Mouse (Mus musculus): Measurements from ENCODE around the gene Gm20388.

- TF ChIP-seq CTCF (IDR thresholded peaks at IDR 0.05; ENCODE audit: low read depth, low read length), result no peak
- TF ChIP-seq GATA1 (IDR thresholded peaks at IDR 0.05; ENCODE audit: borderline replicate concordance, low read length), result no peak
- TF ChIP-seq TAL1 (conservative IDR thresholded peaks at IDR 0.05; ENCODE audit: low read depth, low read length), result no peak
- no peak for TF ChIP-seq GATA2 (IDR thresholded peaks at IDR 0.05; ENCODE audit: borderline replicate concordance, low read depth, low read length)
- no peak for TF ChIP-seq POLR2AphosphoS5 (IDR thresholded peaks at IDR 0.05; ENCODE audit: insufficient replicate concordance, low read depth, low read length)
Observed at GRCm38 (mm10) chr8:123789461-123789860, 3878.8 kb downstream of the Gm20388 start.

All from G1E (cell line).